Mouse (Mus musculus) heart, adult 11 months (tissue): ENCODE measurements around the gene Pik3r3.

ENCODE experiments used
- DNase-seq: peaks from one replicate; pipeline ENCODE4 v3.0.0; 2022

Pik3r3 gene

DNA sequence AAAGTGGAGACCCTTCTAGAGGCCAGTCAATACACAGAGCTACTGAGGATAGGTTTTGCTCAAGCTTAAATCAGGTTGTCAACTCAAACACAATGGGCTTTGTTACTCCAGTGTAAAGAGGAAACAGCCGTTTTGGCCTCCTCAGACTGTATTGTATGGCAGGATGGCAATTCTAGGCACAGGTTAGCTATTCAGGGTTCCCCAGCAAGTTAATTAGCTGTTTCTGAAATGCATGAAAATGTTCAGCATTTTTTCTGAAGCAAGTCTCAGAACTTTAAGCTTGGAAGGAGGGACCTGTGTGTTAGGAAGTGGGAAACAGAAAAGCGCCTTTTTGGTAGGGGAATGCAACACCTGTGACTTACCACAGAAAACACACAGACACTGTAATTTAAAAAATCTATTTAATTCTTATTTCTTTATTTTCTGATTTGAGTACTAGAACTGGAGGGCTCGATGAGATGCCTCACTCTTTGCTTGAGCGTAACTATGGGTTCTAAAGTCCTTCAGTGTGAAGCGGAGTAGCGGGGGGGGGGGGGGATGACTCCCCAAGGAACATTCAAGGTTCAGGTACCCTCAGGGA is 1.3 kb upstream of the Pik3r3 start:
- peak; percentile 90 for DNase-seq

DNA sequence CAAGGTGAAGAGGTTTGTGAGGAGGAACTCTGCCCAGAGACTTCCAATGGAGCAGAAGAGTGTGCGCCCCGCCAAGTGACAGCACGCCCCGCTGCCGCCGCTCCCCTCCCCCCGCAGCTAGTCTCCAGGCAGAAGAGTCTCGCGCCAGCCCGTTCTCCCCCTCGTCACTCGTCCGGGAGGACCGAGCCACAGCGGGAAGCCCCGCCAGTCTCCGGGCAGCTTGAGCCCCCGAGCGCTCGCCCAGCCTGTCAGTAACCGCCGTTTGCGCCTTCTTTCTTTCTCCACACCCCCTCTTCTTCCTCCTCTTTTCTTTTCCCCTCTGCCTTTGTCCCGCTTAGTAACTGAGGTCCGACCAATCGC is 658 bp upstream of the Pik3r3 start:
- DNase-seq, result no peak

DNA sequence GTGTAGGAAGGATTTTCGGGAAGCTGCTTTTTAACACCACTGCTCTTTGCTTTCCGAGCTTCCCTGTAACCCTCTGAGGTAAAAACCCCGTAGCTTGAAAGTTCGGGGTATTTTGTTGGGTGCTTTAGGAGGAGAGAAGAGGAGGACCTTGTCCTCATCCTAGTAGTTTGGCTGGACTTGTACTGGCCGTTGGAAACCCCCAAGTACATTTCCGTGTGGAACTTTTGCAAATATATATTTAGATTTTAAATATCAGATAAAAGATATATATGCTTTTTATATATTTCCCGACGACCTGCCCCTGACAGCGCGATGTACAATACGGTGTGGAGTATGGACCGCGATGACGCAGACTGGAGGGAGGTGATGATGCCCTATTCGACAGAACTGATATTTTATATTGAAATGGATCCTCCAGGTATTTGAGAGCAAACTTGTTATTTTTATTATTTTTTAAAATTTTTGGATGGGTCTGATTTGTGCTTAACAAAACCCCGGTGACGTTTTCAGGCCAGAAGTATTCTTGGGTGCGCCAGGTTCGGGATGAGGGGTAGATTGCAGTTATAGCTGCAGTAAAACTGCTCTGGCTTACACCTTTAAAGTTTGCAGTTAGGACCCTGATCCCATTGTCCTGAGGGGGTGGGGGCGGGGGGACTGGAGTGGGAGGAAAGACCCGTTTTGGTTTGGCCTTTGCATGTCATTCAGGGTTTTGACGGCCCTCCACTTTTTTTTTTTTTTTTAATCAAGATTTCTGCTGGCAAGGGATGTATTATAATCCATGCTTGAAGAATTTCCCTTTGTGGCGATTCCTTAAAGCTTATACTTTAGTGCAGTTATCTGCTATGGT is 801 bp downstream of the Pik3r3 start:
- peak; percentile 90 for DNase-seq

DNA sequence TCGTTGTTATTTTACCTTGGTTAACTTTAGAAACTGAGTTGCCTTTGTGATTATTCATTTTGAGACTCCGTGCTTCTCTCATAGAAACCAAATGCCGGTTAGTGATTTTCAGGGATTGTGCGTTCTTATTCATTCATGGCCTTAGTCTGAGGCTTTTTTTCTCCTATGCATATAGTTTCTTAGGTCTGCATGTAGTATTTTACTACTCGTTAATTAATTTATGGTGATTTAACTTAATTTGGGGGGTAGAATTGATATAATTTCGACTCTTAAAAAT is 1.4 kb downstream of the Pik3r3 start:
- no peak for DNase-seq

DNA sequence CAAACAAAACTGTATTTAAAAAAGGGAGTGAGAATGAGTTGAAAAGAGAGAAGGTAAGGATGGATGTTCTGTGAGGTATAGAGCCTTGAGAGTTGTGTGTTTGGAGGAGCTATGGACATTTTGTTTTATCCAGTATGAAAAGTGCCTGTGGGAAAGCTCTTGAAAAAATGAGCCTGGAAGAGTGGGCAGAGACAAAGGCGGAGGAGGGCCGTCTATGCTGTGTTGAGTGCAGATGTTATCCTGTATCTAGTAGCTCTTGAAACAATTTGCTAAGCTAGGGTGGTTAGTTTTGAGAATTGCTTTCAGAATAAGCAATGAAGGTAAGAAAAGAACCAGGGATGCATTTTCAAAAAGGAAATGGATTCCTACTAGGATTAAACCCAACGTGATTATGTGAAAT is 22.0 kb downstream of the Pik3r3 start:
- peak; percentile 21 for DNase-seq

- no peak for DNase-seq
These were observed 22.8 kb downstream of the Pik3r3 start for GRCm38 (mm10) chr4:116244240-116244639.

DNA sequence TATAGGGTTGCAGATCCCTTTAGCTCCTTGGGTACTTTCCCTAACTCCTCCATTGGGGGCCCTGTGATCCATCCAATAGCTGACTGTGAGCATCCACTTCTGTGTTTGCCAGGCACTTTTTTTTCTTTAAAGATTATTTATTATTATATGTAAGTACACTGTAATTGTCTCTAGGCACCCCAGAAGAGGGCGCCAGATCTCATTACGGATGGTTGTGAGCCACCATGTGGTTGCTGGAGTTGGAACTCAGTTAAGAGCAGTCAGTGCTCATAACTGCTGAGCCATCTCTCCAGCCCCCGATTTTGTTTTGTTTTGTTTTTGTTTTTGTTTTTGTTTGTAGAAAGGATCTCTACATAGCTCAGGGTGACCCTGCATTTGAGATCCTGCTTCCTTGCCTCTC is 24.5 kb downstream of the Pik3r3 start:
- peak; percentile 78 for DNase-seq

DNA sequence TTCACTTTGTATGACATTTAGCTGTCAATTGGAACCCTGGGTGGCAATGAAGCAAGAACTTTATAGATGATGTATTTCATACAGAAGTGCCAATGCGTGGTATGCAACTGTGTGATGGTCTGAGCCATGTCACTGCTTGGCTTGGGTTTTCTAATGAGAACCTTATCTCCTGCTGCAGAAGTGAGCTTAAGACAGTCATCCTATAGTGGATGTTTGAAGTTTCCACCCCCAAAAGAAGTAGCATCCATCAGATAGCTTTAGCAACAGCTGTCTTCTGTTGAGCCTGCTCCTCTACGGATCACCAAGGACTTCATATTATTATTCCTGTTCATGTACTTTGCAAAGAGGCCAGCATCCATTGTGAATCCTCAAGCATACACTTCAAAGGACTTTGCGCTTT is 28.6 kb downstream of the Pik3r3 start:
- DNase-seq, result peak; percentile 10

GRCm38 (mm10) chr4:116268220-116268619 is 46.8 kb downstream of the Pik3r3 start:
- DNase-seq, result peak; percentile 30

- DNase-seq, result no peak
These were observed 60.8 kb downstream of the Pik3r3 start for GRCm38 (mm10) chr4:116282211-116282610.

DNA sequence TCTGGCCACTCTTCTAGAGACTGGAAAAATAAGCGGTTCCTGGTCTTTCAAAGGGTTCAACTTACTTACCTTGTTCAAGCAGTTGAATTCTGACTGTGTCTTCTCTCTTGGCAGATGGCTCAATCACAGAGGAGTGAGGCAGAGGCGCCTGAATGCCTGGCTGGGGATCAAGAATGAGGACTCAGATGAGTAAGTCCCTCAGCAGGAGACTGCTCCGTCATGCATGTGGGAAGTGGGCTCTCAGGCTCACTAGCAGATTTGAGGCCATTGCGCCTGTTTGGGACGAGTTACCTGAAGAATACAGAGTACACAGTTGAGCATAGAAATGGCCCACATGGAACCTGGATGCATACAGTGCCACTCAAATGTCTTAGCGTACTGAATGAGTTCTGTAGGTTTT is 70.1 kb downstream of the Pik3r3 start:
- peak; percentile 64 for DNase-seq

DNA sequence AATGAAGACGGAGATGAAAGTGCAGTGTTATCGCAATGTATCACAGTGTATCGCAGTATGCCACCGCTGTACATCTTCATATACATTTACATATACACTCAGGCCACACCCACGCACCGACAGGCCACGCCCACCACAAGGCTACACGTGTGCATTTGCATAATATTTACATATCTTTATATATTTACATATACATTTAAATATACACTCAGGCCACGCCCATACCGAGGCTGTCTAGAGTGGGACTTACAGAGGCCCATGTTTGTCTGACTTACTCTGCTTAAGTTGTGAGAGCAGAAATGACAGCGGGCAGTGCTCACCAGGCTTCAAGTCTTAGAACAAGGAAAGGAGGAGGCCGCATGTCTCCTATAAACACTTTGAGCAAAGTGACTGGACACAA is 71.9 kb downstream of the Pik3r3 start:
- peak; percentile 74 for DNase-seq

- DNase-seq, result peak; percentile 94
These were observed 79.5 kb downstream of the Pik3r3 start for GRCm38 (mm10) chr4:116300878-116301355.

DNA sequence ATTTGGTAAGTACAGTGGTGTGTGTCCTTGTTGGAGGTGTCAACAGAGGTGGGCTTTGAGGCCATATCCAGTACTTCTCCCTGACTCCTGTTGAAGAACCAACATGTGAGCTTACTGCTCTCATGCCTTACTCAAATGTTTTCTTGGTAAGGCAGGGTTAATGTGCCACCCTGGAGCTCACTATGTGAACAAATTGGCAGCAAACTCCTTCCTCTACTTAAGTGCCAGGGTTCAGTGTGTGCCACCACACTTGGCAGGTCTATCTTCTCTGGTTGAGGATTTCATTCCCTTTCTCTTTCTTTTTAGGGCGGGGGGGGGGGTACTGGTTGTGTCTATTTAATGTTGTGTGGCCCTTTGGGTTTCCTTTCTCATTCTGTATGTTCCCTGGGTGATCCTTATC is 83.1 kb downstream of the Pik3r3 start:
- DNase-seq, result peak; percentile 79

DNA sequence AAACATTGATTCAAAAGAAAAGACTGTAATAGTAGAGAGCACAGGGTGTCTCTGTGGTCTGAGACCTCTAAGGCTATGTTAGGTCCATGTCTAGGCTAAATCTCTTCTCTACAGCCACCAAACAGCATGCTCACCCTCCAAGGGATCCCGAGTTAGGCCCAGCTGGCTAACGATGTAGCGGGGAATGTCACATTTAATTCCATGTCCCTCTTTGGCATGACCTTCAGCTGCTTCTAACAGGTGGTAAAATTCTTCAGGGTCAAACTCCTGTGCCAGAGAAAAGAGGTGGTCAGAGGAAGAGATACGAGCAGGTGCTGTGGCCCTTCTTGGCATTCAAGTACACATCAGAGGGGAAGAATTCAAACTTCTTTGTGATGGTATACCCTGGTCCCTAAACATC is 96.2 kb downstream of the Pik3r3 start:
- no peak for DNase-seq

DNA sequence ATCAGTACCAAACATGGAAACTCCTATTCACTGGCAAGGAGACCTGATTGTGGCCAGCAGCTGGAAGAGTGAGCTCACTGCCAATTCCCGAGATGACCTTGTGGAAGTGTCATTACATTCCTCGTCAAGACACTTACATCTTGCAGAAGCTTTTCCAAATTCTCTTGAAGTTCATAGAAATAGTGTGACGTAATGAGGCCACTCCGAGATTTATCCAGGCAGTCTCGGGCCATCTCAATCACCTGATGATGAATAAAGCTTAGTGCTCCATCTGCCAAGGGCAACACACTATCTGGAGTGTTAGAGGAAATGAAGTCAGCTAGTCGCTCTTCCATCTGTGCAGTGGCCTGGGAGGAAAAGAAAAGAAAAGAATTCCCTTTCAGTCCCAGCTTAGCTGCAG is 100.7 kb downstream of the Pik3r3 start:
- peak; percentile 95 for DNase-seq

DNA sequence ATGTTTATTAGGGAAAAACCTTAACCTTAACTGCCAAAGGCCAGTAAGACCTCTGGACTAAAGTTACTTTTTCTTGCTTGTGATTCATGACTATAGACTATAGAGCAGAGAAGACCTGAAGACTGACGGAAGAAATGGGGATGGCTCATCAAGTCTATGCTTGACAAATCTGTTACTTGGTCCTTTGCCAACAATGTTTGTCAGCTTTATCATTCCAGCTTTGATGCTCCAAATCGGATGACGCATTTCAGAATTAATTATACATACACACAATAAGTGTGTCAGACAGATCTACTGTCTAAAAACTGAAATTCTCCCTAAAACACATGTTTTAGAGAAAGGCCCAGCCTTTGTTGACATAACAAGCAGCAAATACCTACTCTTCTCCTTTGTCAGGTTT is 107.8 kb downstream of the Pik3r3 start:
- no peak for DNase-seq

GRCm38 (mm10) chr4:116336294-116336693 is 114.9 kb downstream of the Pik3r3 start:
- peak; percentile 69 for DNase-seq

DNA sequence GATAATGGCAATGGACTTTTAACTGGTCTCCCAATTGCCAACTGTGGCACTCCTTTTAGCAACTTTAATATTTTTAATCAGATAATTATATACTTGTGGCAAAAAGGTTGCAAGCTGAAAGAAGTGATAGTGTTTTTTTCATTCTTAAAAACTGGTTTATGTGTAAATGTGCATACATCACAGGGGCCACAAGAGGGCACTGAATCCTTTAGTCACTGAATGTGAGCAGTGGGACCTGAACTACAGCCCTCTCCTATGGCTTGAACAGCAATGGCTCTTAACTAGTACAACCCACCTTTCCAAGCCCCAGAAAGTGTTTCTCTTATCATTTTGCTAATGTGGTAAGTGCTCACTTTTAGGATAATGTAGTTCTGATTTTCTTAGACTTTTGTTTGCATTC is 120.7 kb downstream of the Pik3r3 start:
- DNase-seq, result no peak

GRCm38 (mm10) chr4:116352496-116352895 is 131.1 kb downstream of the Pik3r3 start:
- DNase-seq, result no peak
